12 mouse cellular contexts compared by ENCODE assay signal in the genomic region with DNA sequence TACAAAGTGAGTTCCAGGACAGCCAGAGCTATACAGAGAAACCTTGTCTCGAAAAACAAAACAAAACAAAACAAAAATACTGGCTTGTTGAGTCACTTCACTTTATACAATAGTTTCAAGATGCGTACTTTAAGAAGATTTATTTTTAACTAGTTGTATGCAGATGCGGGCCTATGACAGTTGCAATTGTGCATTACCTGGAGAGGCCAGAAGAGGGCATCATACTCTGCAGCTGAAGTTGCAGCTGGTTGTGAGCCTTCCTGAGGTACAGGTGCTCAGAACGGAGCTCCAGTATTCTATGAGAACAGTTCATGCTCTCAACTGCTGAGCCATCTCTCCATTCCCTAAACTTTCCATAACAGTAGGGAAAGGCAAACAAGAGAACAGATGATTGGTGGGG.
DNase-seq lines count a peak whose midpoint lies in the region; ATAC-seq and TF ChIP-seq lines count a peak whose summit lies in the region.
"Had no signal": no experiment of that assay in that cellular context is flagged by ENCODE, and none has a peak within 500 bp of the region (broad histone marks: within the 10 kb centered on the region; RNA-seq: fewer than 3 reads in every experiment).

No protein-coding gene starts in this region.

- 82% methylated on average over 4 of the region's 4 CpGs for WGBS in intestine, postnatal 0 days
- WGBS in intestine, embryonic 15.5 days: 79% methylated on average over 4 of the region's 4 CpGs
- WGBS in lung, embryonic 14.5 days: 77% methylated on average over 4 of the region's 4 CpGs

- no peak for TF ChIP-seq POLR2A in cortical plate, adult 2 months (IDR thresholded peaks at IDR 0.05; ENCODE audit: extremely low read depth, insufficient read depth, low read length)

- no peak overlapping the region for H3K9ac ChIP-seq in intestine, postnatal 0 days (ENCODE audit: low read depth, low read length)
- no peak overlapping the region for H3K9ac ChIP-seq in intestine, embryonic 15.5 days
- H3K9ac ChIP-seq in lung, embryonic 14.5 days: no peak overlapping the region
- no peak overlapping the region for H3K9ac ChIP-seq in ES-E14 (ENCODE audit: insufficient read depth, low read depth, low read length, poor library complexity, severe bottlenecking)
- H3K9ac ChIP-seq: liver, embryonic 15.5 days had no signal

- peak; percentile 54 for TF ChIP-seq CTCF in intestine, postnatal 0 days (IDR thresholded peaks at IDR 0.05; ENCODE audit: low read depth)
- peak; percentile 41 for TF ChIP-seq CTCF in lung, embryonic 14.5 days (IDR thresholded peaks at IDR 0.05; ENCODE audit: low read depth)
- TF ChIP-seq CTCF in cortical plate, adult 2 months (IDR thresholded peaks at IDR 0.05; ENCODE audit: extremely low read depth, insufficient read depth, low read length): peak; percentile 29; the same call in 1 of the 2 replicates

- no peak overlapping the region for H3K4me2 ChIP-seq in intestine, postnatal 0 days (replicated peaks; ENCODE audit: low read depth)
- H3K4me2 ChIP-seq in intestine, embryonic 15.5 days (replicated peaks): no peak overlapping the region
- H3K4me2 ChIP-seq in lung, embryonic 14.5 days: no peak overlapping the region
- H3K4me2 ChIP-seq: liver, embryonic 15.5 days had no signal

- ATAC-seq in intestine, postnatal 0 days: no peak
- ATAC-seq in intestine, embryonic 15.5 days: no peak
- ATAC-seq in lung, embryonic 14.5 days (ENCODE audit: insufficient read depth): no peak
- ATAC-seq: CD4-positive, CD25-positive, alpha-beta regulatory T cell, adult 4 months had no signal

- H3K4me1 ChIP-seq in intestine, postnatal 0 days (replicated peaks; ENCODE audit: control insufficient read depth, insufficient read depth, low read length): no peaks in the 10 kb centered on the region
- H3K4me1 ChIP-seq in intestine, embryonic 15.5 days (replicated peaks): no peaks in the 10 kb centered on the region
- H3K4me1 ChIP-seq in lung, embryonic 14.5 days (ENCODE audit: insufficient read depth): no peaks in the 10 kb centered on the region
- H3K4me1 ChIP-seq in ES-E14 (ENCODE audit: control insufficient read depth in 2 of 2, insufficient read depth in 2 of 2, low read length in 2 of 2, poor library complexity in 1 of 2): no peaks in the 10 kb centered on the region
- H3K4me1 ChIP-seq in cortical plate, adult 2 months (ENCODE audit: control insufficient read depth, insufficient read depth, low read length): peaks cover 3% of the 10 kb centered on the region; the same call in 1 of the 2 replicates
- H3K4me1 ChIP-seq: liver, embryonic 15.5 days had no signal

- no peak overlapping the region for H3K4me3 ChIP-seq in intestine, postnatal 0 days (ENCODE audit: low read depth, low read length)
- H3K4me3 ChIP-seq in intestine, embryonic 15.5 days (replicated peaks): no peak overlapping the region
- no peak overlapping the region for H3K4me3 ChIP-seq in lung, embryonic 14.5 days (ENCODE audit: low read depth, low read length)
- no peak overlapping the region for H3K4me3 ChIP-seq in ES-E14 (ENCODE audit: insufficient read depth in 1 of 2, low read depth in 1 of 2, low read length in 2 of 2, poor library complexity in 1 of 2, severe bottlenecking in 1 of 2)
- H3K4me3 ChIP-seq in cortical plate, adult 2 months (ENCODE audit: insufficient read depth, low read length): no peak overlapping the region
- H3K4me3 ChIP-seq: liver, embryonic 15.5 days had no signal

- peak; percentile 31 for DNase-seq in lung, embryonic 14.5 days
- no peak for DNase-seq in lung, postnatal 14 days
- peak; percentile 44 for DNase-seq in ES-E14 (ENCODE audit: low read depth, low spot score)
- DNase-seq in spleen, adult 18-20 months: no peak
- DNase-seq in thymus, postnatal 25 days: no peak
- DNase-seq: cerebellum, adult 11 months; kidney, adult 9 months had no signal

- H3K36me3 ChIP-seq in intestine, postnatal 0 days (ENCODE audit: control insufficient read depth, insufficient read depth): no peaks in the 10 kb centered on the region
- no peaks in the 10 kb centered on the region for H3K36me3 ChIP-seq in intestine, embryonic 15.5 days
- H3K36me3 ChIP-seq in lung, embryonic 14.5 days (ENCODE audit: insufficient read depth): no peaks in the 10 kb centered on the region
- H3K36me3 ChIP-seq in ES-E14 (ENCODE audit: control insufficient read depth, insufficient read depth, low read length, poor library complexity, severe bottlenecking): no peaks in the 10 kb centered on the region
- H3K36me3 ChIP-seq: liver, embryonic 15.5 days had no signal

- no peaks in the 10 kb centered on the region for H3K9me3 ChIP-seq in intestine, postnatal 0 days (ENCODE audit: control insufficient read depth)
- no peaks in the 10 kb centered on the region for H3K9me3 ChIP-seq in intestine, embryonic 15.5 days
- no peaks in the 10 kb centered on the region for H3K9me3 ChIP-seq in lung, embryonic 14.5 days (ENCODE audit: low read depth, low read length)
- no peaks in the 10 kb centered on the region for H3K9me3 ChIP-seq in ES-E14 (ENCODE audit: control insufficient read depth, insufficient read depth, low read depth, low read length)
- H3K9me3 ChIP-seq: liver, embryonic 15.5 days had no signal

- no peak overlapping the region for H3K27ac ChIP-seq in intestine, postnatal 0 days (ENCODE audit: low read depth, low read length)
- no peak overlapping the region for H3K27ac ChIP-seq in intestine, embryonic 15.5 days
- no peak overlapping the region for H3K27ac ChIP-seq in lung, embryonic 14.5 days (ENCODE audit: low read depth)
- H3K27ac ChIP-seq in ES-E14 (ENCODE audit: insufficient read depth, low read depth, low read length, poor library complexity, severe bottlenecking): no peak overlapping the region
- no peak overlapping the region for H3K27ac ChIP-seq in cortical plate, adult 2 months (ENCODE audit: insufficient read depth, low read length)
- H3K27ac ChIP-seq: liver, embryonic 15.5 days had no signal

- no peaks in the 10 kb centered on the region for H3K27me3 ChIP-seq in intestine, postnatal 0 days (replicated peaks; ENCODE audit: control insufficient read depth, insufficient read depth, low read length)
- H3K27me3 ChIP-seq in intestine, embryonic 15.5 days (replicated peaks): no peaks in the 10 kb centered on the region
- no peaks in the 10 kb centered on the region for H3K27me3 ChIP-seq in lung, embryonic 14.5 days (ENCODE audit: insufficient read depth, low read length)
- H3K27me3 ChIP-seq: liver, embryonic 15.5 days had no signal

- in situ Hi-C loops in ES-E14 (cut with MboI; ENCODE audit: low sequenced_read_pairs in 2 of 2, unreplicated experiment in 2 of 2): no loop called here

TF ChIP-seq in ES-E14, 5 proteins besides CTCF, POLR2A, EP300 and RAD21:
- TF ChIP-seq MAFK (IDR thresholded peaks at IDR 0.05; ENCODE audit: insufficient read depth, low read depth, low read length) (no peak), ZC3H11A (IDR thresholded peaks at IDR 0.05; ENCODE audit: borderline replicate concordance, low read depth, low read length) (peak; percentile 52; the same call in 1 of the 2 replicates)

Comparison
In these comparisons a context has a peak if more than half of its experiments do, and no peak if none do; other contexts are left out.
1. DNase-seq: peak in lung, embryonic 14.5 days (single experiment) and ES-E14 (single experiment); none in lung, postnatal 14 days (single experiment), spleen, adult 18-20 months (0 of 2) and thymus, postnatal 25 days (single experiment).
2. Peak in every context shown above with its lines, with median percentiles within 50 percentile points of each other: CTCF ChIP-seq.